Mouse (Mus musculus) intestine, embryonic 14.5 days (tissue): ENCODE measurements around the gene Lrrn3. TPM values are rescaled to one million over a fixed set of nuclear protein-coding genes. Genes with fewer than 3 reads are reported as not detected.
A peak's percentile ranks its signal among the peaks of the same experiment; 100 is the strongest.

Source experiments
- ATAC-seq: fragments of 200-750 bp; cut with Nextera tagmentation; replicated peaks from 2 replicates; pipeline ENCODE4 v1.8.0; 2017; ENCODE audit warnings: low read depth, moderate number of reproducible peaks, moderate TSS enrichment, moderate library complexity; ENCODE audit not compliant: low FRiP score, low TSS enrichment
- DNase-seq: peaks from one replicate; pipeline ENCODE4 v3.0.0-alpha.2; 2018; ENCODE audit warnings: low spot score
- H3K27ac ChIP-seq: fragments of 300-500 bp; sonication (generic); 2 replicates; pipeline ENCODE4 v1.5.1; 2014; ENCODE audit warnings: low read depth, mild to moderate bottlenecking, control low read depth
- H3K27me3 ChIP-seq: fragments of 300-500 bp; sonication (generic); replicated peaks from 2 replicates; pipeline ENCODE4 v1.6.1; 2014; ENCODE audit warnings: low read length, control low read depth; ENCODE audit not compliant: control insufficient read depth, insufficient read depth
- H3K36me3 ChIP-seq: fragments of 300-500 bp; sonication (generic); 2 replicates; pipeline ENCODE4 v1.6.1; 2014; ENCODE audit warnings: low read length, control low read depth; ENCODE audit not compliant: control insufficient read depth, insufficient read depth
- H3K4me1 ChIP-seq: fragments of 300-500 bp; sonication (generic); replicated peaks from 2 replicates; pipeline ENCODE4 v1.6.1; 2014; ENCODE audit warnings: low read length, control low read depth, mixed read lengths; ENCODE audit not compliant: control insufficient read depth, insufficient read depth
- H3K4me2 ChIP-seq: fragments of 300-500 bp; sonication (generic); 2 replicates; pipeline ENCODE4 v1.6.1; 2014; ENCODE audit warnings: low read length
- H3K4me3 ChIP-seq: fragments of 300-500 bp; sonication (generic); 2 replicates; pipeline ENCODE4 v1.5.1; 2014; ENCODE audit warnings: low read depth, low read length, control low read depth, mixed read lengths
- H3K9ac ChIP-seq: fragments of 300-500 bp; sonication (generic); 2 replicates; pipeline ENCODE4 v1.6.1; 2014; ENCODE audit warnings: mild to moderate bottlenecking, low read length
- H3K9me3 ChIP-seq: fragments of 300-500 bp; sonication (generic); 2 replicates; pipeline ENCODE4 v1.6.1; 2016; ENCODE audit warnings: low read length, control low read depth; ENCODE audit not compliant: control insufficient read depth
- WGBS: fragments of 180-500 bp; shearing (Covaris S2); extraction: QIAGEN DNeasy Blood & Tissue Kit; methylation state at CpG from one replicate; pipeline ENCODE4 v1.1.7; 2014; 5-methylcytosine and 5-hydroxymethylcytosine counted together
- polyA plus RNA-seq: library from polyadenylated mRNA; unstranded; fragments of >200 nt; fragmentation: Nextera tagmentation; extraction: Ambion mirVana; gene quantifications from 2 replicates; pipeline ENCODE4 v1.2.1, GENCODE M21; 2014

Gene Lrrn3
- polyA plus RNA-seq, 1 experiment from 2014 or later: 14.3 TPM

GRCm38 (mm10) chr12:41494620-41495019, 8.4 kb upstream of the Lrrn3 start:
- WGBS: 51% methylated on average over 10 of the region's 10 CpGs
- no peak for ATAC-seq
- Histone ChIP-seq H3K9ac (no peak overlapping the region), H3K4me1 (no peaks in the 10 kb centered on the region), H3K27ac (no peak overlapping the region), H3K9me3 (no peaks in the 10 kb centered on the region), H3K4me2 (no peak overlapping the region), H3K36me3 (no peaks in the 10 kb centered on the region), H3K4me3 (no peak overlapping the region), H3K27me3 (no peaks in the 10 kb centered on the region)
- DNase-seq: no peak

GRCm38 (mm10) chr12:41487005-41487404, 774 bp upstream of the Lrrn3 start:
- DNase-seq: no peak
- ATAC-seq: no peak

GRCm38 (mm10) chr12:41485512-41486215, 567 bp downstream of the Lrrn3 start:
- peak overlapping the region; percentile 41 for H3K4me3 ChIP-seq
- peak overlapping the region; percentile 34 for H3K9ac ChIP-seq
- H3K4me1 ChIP-seq: peaks cover 7% of the 10 kb centered on the region
- peak overlapping the region; percentile 38 for H3K27ac ChIP-seq
- H3K9me3 ChIP-seq: no peaks in the 10 kb centered on the region
- WGBS: 19% methylated on average over 12 of the region's 12 CpGs
- peak; percentile 78; the same call in 1 of the 2 replicates for ATAC-seq
- H3K27me3 ChIP-seq: no peaks in the 10 kb centered on the region
- no peaks in the 10 kb centered on the region for H3K36me3 ChIP-seq
- H3K4me2 ChIP-seq: peak overlapping the region; percentile 63
- peak; percentile 55 for DNase-seq

More at GRCm38 (mm10) chr12:41487005-41487404, 774 bp upstream of the Lrrn3 start:
- Histone ChIP-seq H3K27me3 (no peaks in the 10 kb centered on the region), H3K4me2 (no peak overlapping the region), H3K4me1 (peaks cover 7% of the 10 kb centered on the region), H3K9me3 (no peaks in the 10 kb centered on the region), H3K27ac (no peak overlapping the region), H3K9ac (no peak overlapping the region), H3K4me3 (no peak overlapping the region), H3K36me3 (no peaks in the 10 kb centered on the region)
- WGBS: 27% methylated on average over 5 of the region's 5 CpGs

- peak overlapping the region; percentile 63 for H3K4me2 ChIP-seq
- H3K9me3 ChIP-seq: no peaks in the 10 kb centered on the region
- peak overlapping the region; percentile 34 for H3K9ac ChIP-seq
- H3K4me3 ChIP-seq: peak overlapping the region; percentile 41
- 21% methylated on average over 16 of the region's 16 CpGs for WGBS
- no peak for ATAC-seq
- H3K4me1 ChIP-seq: peaks cover 7% of the 10 kb centered on the region
- no peaks in the 10 kb centered on the region for H3K36me3 ChIP-seq
- H3K27me3 ChIP-seq: no peaks in the 10 kb centered on the region
- peak overlapping the region; percentile 38; the same call in 1 of the 2 replicates for H3K27ac ChIP-seq
- DNase-seq: peak; percentile 53
Measured at GRCm38 (mm10) chr12:41484689-41485511, 1.3 kb downstream of the Lrrn3 start.

- DNase-seq: peak; percentile 57
- Histone ChIP-seq H3K27ac (no peak overlapping the region), H3K4me2 (peak overlapping the region; percentile 63), H3K4me1 (peaks cover 7% of the 10 kb centered on the region), H3K36me3 (no peaks in the 10 kb centered on the region), H3K27me3 (no peaks in the 10 kb centered on the region), H3K9me3 (no peaks in the 10 kb centered on the region), H3K9ac (peak overlapping the region; percentile 39), H3K4me3 (peak overlapping the region; percentile 41)
- WGBS: 21% methylated on average over 23 of the region's 23 CpGs
- ATAC-seq: no peak
Measured at GRCm38 (mm10) chr12:41483593-41484451, 2.4 kb downstream of the Lrrn3 start.

- H3K4me2 ChIP-seq: peak overlapping the region; percentile 63
- peak overlapping the region; percentile 39 for H3K9ac ChIP-seq
- H3K27ac ChIP-seq: no peak overlapping the region
- ATAC-seq: no peak
- no peaks in the 10 kb centered on the region for H3K27me3 ChIP-seq
- WGBS: 76% methylated on average over 5 of the region's 5 CpGs
- peaks cover 7% of the 10 kb centered on the region for H3K4me1 ChIP-seq
- DNase-seq: no peak
- H3K9me3 ChIP-seq: no peaks in the 10 kb centered on the region
- H3K4me3 ChIP-seq: peak overlapping the region; percentile 41
- no peaks in the 10 kb centered on the region for H3K36me3 ChIP-seq
Measured at GRCm38 (mm10) chr12:41483091-41483592, 3.1 kb downstream of the Lrrn3 start.

GRCm38 (mm10) chr12:41481486-41481885, 4.7 kb downstream of the Lrrn3 start:
- DNase-seq (no peak), ATAC-seq (no peak)
- Histone ChIP-seq H3K27ac (no peak overlapping the region), H3K9me3 (no peaks in the 10 kb centered on the region), H3K4me3 (no peak overlapping the region), H3K36me3 (no peaks in the 10 kb centered on the region), H3K27me3 (no peaks in the 10 kb centered on the region), H3K4me1 (peaks cover 7% of the 10 kb centered on the region), H3K9ac (no peak overlapping the region), H3K4me2 (no peak overlapping the region)
- WGBS: 56% methylated on average over 2 of the region's 2 CpGs
